Mouse (Mus musculus) activated CD4-positive, CD25-positive, alpha-beta regulatory T cell, adult 9 weeks (primary cell): ENCODE measurements around the gene P3h2. TPM values are rescaled to one million over a fixed set of nuclear protein-coding genes. Genes with fewer than 3 reads are reported as not detected.

Experiments
- polyA plus RNA-seq: library from polyadenylated mRNA; unstranded; fragments of 100-300 nt; shearing (Covaris generic); gene quantifications from one replicate; pipeline ENCODE4 v1.2.1, GENCODE M21; 2017

P3h2 gene
- polyA plus RNA-seq, result not detected

GRCm38 (mm10) chr16:26105115-26105974 lies at the start of gene P3h2:
TSS of gene P3h2 (minus strand) at chr16:26105784.

